Mouse (Mus musculus): ENCODE measurements around the gene Adap1.

Gene Adap1

DNA sequence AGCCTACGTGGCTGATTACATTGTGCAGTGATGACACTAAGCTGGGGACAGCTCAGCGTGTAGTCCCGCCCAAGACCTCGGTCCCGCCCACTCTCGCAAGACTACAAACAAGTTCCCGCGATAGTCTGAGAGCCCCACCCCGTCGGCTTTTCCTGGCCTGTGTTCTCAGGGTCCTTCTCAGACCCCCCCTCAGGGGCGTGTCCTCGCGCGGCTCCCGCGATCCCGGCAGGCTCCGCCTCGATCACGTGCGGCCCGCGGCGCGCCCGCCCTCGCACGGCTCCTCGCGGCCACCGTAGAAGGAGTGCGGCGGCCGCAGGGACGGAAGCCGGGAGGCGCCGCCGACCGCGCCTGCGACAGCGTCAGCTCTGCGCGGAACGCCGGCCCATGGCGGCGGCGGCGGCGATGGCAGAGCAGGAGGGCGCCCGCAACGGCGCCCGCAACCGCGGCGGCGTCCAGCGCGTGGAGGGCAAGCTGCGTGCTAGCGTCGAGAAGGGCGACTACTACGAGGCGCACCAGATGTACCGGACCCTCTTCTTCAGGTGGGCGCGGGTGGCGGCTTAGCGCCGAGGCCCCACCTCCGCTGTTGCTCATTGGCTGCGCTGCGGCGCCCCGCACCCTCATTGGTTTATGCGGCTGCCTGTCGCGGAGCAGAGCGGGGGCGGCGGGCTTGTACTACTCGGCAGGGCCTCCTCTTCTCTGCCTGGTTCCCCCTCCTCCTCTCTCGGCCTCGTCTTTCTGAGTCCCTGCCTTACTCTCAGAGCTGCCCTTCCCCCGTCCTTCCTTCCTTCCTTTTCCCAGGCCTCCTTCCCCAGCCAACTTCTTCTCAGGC, 73.1 kb downstream of the Adap1 start, which contains the start of gene Get4:
Get4 (plus strand) TSS at position 244 of the 829 bp plus-strand sequence.
- DNase-seq (ENCODE audit: low read depth, low spot score) = peak; percentile 98

DNA sequence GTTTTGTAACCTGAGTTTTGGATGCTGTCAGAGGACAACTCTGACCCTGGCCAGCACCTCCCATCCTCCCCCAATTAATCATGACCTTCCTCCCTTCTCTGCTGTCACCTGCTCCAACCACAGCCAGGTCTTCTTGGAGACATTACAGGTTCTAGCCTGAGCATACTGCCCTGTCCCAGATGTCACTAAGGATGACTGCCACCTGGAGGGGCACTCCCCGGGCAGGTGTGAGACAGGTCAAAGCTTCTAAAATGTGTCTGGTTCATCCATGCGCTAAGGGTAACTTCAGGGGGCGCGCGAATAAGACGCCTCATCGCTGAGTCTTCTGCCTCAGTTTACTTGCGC, 73.7 kb downstream of the Adap1 start:
- no peak for DNase-seq (ENCODE audit: low read depth, low spot score)

DNA sequence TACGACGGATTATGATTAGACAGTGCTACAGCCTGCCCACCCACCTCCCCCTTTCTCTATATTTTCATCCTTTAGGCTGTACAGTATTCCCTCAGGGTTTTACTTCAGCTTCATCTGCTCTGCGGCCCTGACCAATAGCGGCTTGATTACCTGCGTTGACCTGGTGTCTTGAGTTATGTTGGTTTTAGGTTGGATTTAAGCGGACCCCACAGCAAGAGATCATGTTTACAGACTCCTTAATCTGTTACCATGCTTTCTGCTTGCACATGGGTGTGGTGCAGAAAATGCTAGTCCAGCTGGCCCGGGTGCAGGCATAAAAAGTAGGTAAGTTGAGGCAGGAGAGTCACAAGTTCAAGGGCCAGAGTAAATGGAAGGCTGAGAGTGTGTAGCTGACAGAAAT, 74.1 kb downstream of the Adap1 start:
- DNase-seq (ENCODE audit: low read depth, low spot score) = no peak

DNA sequence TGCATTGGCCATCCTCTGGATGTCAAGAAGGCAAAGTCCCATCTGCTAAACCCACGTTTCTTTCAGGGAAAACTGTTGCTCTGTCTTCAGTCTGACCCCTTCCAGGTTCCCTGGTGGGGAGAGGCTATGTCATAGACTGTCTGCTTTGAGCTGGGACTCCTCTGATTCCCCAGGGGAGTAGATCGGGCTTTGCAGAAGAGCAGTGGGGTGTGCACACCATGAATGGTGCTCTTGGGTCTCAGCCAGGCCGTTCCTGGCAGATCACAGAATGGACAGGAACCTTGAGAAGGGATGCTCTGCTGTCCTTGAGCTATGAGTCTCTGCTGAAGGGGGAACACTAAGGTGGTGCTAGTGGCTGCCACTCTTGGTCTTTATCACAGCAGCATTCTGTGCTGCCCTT, 76.6 kb downstream of the Adap1 start:
- no peak for DNase-seq (ENCODE audit: low read depth, low spot score)

DNA sequence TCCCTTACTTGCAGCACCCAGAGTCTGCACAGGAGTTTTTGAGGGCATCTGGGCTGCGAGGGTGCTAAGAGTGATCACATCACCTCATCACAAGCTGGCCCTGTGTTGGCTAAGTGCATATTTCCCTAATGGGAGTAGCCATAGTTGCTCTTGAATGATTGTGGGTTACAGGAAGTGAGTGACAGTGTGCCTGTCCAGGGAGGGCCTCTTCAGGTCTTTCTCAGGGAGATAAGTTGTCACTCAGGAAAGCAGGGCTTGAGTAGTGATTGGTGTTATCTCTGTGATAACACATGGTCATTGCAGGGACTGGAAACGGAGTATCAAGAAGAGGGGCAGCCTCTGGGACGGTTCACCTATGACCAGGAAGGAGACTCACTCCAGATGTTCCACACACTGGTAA, 77.7 kb downstream of the Adap1 start:
- DNase-seq (ENCODE audit: low read depth, low spot score) = no peak

DNA sequence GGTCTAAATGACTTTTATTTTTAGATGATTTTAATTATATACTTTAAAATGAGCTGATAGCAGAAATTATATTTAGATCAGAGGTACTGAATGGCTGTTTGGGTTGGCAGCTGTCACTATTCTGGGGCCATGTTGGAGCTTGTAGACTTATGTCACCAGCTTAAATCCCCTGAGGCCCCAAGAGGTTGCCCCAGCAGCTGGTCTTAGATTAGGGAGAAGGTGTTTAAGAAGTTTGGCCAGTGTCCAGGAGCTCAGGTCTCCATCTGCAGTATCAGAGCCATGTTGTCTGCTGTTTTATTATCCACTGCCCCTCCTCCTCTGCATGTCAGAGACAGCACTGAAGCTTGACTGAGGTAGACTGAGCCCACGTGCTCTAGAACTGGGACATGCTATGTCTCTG, 82.0 kb downstream of the Adap1 start:
- DNase-seq (ENCODE audit: low read depth, low spot score) = no peak

DNA sequence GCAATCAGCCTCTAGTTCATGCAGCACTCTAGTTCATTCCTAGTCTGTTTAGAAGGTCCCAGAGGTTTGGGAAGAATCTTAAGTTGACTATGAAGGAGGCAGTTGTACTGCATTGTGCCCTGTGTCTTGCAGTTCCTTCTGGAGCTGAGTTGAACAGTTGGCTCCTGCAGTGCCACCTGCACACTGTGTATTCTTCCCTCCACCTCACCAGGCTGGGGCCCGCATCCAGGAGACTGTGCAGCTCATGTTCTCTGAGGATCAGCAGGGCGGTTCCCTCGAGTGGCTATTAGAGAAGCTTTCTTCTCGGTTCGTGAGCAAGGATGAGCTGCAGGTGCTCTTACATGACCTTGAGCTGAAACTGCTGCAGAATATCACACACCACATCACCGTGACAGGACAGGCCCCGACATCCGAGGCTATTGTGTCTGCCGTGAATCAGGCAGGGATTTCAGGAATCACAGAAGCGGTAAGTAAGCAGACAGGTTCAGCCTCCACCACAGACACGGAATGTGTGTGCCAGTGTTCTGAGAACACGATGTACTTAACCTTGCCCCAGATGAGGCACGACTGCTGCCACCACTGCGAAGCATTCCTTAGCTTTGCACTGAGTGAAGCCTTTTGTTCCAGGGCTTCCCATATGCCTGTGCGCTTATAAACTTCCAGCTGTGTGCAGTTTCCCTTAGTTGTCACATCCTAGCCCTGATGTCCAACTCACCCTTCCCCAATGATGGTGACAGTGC, 84.2 kb downstream of the Adap1 start:
- DNase-seq (ENCODE audit: low read depth, low spot score) = no peak

DNA sequence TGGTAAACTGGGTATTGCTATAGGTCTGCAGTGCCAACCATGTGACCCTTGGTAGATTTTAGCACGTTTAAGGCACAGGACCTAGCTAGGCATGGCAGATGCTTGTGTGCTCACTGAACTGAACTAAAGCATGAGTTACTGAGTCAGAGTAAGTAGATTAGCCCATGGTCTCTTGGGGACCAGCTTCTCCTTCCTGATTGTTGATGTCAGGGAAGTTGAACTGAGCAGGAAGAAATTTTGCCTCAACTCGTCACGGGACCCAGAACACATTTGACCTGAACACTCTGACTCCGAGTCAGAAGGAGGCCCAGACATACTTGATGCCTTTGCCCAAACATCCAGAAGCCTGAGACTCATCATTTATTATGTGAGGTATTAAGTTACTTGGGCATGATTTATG, 88.0 kb downstream of the Adap1 start:
- no peak for DNase-seq (ENCODE audit: low read depth, low spot score)

DNA sequence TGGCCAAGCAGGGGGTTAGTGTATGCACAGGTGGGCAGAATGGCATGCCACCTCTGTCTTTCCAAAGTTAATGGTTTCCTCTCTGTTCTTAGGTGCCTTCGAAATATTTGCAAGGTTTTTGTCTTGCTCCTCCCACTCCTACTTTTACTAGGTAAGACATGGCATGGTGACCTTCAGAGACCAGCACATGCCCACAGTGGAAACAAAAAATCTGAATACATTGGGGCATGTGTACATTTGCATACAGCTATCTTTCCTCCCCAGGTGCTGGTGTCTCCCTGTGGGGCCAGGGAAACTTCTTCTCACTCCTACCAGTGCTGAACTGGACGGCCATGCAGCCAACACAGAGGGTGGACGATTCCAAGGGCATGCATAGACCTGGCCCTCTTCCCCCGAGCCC, 91.0 kb downstream of the Adap1 start:
- DNase-seq (ENCODE audit: low read depth, low spot score) = no peak

DNA sequence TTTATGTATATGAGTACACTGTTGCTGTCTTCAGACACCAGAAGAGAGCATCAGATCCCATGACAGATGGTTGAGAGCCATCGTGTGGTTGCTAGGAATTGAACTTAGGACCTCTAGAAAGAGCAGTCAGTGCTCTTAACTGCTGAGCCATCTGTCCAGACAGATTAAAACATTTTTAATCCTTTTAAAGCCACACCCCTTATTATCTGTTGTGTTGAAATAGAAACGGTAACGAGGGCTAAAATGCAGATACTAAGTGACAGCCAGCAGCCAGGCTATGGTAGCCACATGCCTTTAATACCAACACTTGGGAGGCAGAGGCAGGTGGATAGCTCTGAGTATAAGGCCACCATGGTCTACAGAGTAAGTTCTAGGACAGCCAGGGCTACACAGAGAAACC, 93.3 kb downstream of the Adap1 start:
- DNase-seq (ENCODE audit: low read depth, low spot score) = no peak

DNA sequence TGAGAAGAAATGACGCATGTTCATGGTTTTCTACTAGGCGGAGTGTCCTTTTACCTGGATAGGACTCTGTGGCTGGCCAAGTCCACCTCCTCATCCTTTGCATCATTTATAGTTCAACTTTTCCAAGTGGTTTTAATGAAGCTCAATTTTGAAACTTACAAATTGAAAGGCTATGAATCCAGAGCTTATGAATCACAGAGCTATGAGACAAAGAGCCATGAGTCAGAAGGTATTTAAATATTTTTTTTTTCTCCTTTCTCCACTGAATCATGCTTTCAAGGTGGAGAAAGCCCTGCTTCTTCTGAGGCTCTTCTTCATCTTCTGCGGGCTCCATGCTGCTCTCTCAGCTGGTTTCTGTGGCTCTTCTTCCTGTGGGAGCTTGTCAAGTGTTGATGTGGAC, 95.7 kb downstream of the Adap1 start:
- no peak for DNase-seq (ENCODE audit: low read depth, low spot score)

DNA sequence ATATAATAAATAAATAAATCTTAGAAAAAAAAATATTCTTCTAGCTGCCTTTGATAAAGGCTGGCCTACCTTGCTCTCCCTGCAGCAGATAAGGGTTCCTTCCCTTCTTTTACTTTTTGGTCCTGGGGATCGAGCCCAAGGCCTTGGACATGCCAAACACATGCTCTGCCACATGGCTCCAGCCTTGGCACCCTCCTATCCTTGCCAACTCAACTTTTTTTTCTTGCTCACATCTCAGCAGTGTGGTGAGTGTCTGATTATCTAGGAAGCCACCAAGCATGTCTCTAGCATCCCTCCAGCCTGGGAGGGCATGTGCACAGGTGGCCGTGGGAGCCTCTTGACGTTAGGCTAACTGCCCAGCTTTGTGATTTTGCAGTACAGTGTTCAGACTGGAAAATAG, 97.1 kb downstream of the Adap1 start:
- DNase-seq (ENCODE audit: low read depth, low spot score) = no peak

DNA sequence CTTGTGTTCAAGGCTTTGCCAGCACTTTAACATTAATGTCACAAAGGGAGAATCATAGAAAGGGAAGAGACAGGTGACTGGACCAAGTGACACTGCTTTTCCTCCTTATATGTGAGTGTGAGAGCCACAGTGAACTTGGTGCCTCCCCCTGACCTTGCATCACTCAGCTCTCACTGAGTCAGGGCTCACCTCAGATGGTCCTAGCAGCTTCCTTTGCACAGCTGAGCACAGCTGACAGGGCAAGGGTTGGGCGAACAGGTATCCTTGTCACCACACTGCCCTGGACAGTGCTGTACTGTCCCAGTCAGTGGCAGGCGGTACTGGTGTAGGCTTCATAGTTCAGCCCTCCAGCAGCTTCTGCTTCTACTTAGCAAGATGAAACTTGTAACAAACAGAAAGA, 97.8 kb downstream of the Adap1 start:
- no peak for DNase-seq (ENCODE audit: low read depth, low spot score)

DNA sequence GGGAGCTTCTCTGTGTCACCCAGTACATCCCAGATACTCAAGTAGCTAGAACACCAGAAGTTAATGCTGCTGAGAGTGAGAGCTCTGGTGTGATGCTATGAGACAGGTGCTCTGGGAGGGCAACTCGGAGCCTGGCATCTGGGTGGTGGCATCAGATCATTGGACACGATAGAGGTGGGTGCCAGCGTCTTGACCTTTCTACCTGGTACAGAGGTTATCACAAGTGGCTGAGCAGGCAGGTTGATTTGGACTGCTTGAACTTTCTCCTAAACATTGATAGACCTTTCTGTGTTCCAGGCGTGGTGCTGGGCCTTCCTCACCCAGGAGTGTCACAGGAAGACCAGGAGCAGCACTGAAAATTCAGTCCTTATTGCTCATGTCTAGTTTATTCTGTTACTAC, 98.2 kb downstream of the Adap1 start:
- DNase-seq (ENCODE audit: low read depth, low spot score) = no peak

DNA sequence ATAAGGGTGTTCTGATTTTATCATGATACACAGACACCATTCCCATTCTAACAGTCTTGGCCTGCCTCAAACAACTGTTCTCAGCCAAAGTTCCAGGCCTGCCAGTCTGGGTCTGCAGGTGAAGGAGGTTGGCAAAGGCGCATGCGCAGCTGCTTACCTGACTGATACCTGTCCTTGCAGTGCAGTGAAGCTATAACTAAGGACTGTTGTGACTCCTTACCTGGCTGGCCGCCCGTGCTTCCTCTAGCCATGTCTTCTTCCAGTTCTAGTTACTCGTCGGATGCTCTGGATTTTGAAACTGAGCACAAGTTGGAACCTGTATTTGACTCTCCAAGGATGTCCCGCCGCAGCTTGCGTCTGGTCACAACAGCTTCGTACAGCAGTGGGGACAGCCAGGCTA, 102.1 kb downstream of the Adap1 start:
- no peak for DNase-seq (ENCODE audit: low read depth, low spot score)

Measured in embryo, embryonic 11.5 days (tissue).